Mouse (Mus musculus) limb, embryonic 15.5 days (tissue): ENCODE results near the gene Sh3bp4. TPM values are rescaled to one million over a fixed set of nuclear protein-coding genes. Genes with fewer than 3 reads are reported as not detected.

Experiments used
- ATAC-seq: fragments of 200-750 bp; cut with Nextera tagmentation; 2 replicates; pipeline ENCODE4 v1.8.0; 2017; ENCODE audit warnings: low read depth, moderate TSS enrichment; ENCODE audit not compliant: insufficient number of reproducible peaks, low FRiP score, low TSS enrichment
- H3K27ac ChIP-seq: fragments of 300-500 bp; sonication (generic); 2 replicates; pipeline ENCODE4 v1.5.1; 2015; ENCODE audit warnings: moderate library complexity, mild to moderate bottlenecking, inconsistent platforms
- H3K27me3 ChIP-seq: fragments of 300-500 bp; sonication (generic); 2 replicates; pipeline ENCODE4 v1.6.1; 2015; ENCODE audit warnings: inconsistent platforms
- H3K36me3 ChIP-seq: fragments of 300-500 bp; sonication (generic); 2 replicates; pipeline ENCODE4 v1.6.1; 2015; ENCODE audit warnings: inconsistent platforms
- H3K4me1 ChIP-seq: fragments of 300-500 bp; sonication (generic); 2 replicates; pipeline ENCODE4 v1.6.1; 2015; ENCODE audit warnings: inconsistent platforms
- H3K4me2 ChIP-seq: fragments of 300-500 bp; sonication (generic); 2 replicates; pipeline ENCODE4 v1.6.1; 2015; ENCODE audit warnings: mild to moderate bottlenecking, inconsistent platforms
- H3K4me3 ChIP-seq: fragments of 300-500 bp; sonication (generic); 2 replicates; pipeline ENCODE4 v1.5.1; 2015; ENCODE audit warnings: mild to moderate bottlenecking, inconsistent platforms
- H3K9ac ChIP-seq: fragments of 300-500 bp; sonication (generic); 2 replicates; pipeline ENCODE4 v1.6.1; 2015; ENCODE audit warnings: inconsistent platforms
- H3K9me3 ChIP-seq: fragments of 300-500 bp; sonication (generic); 2 replicates; pipeline ENCODE4 v1.6.1; 2016; ENCODE audit warnings: inconsistent platforms
- WGBS: fragments of 180-500 bp; shearing (Covaris S2); methylation state at CpG from one replicate; pipeline ENCODE4 v1.1.7; 2015; 5-methylcytosine and 5-hydroxymethylcytosine counted together
- polyA plus RNA-seq: library from polyadenylated mRNA; unstranded; fragments of >200 nt; fragmentation: Nextera tagmentation; extraction: Ambion mirVana; gene quantifications from 2 replicates; pipeline ENCODE4 v1.2.1, GENCODE M21; 2015

Sh3bp4 gene
- polyA plus RNA-seq, 1 experiment from 2014 or later, result 21.6 TPM

DNA sequence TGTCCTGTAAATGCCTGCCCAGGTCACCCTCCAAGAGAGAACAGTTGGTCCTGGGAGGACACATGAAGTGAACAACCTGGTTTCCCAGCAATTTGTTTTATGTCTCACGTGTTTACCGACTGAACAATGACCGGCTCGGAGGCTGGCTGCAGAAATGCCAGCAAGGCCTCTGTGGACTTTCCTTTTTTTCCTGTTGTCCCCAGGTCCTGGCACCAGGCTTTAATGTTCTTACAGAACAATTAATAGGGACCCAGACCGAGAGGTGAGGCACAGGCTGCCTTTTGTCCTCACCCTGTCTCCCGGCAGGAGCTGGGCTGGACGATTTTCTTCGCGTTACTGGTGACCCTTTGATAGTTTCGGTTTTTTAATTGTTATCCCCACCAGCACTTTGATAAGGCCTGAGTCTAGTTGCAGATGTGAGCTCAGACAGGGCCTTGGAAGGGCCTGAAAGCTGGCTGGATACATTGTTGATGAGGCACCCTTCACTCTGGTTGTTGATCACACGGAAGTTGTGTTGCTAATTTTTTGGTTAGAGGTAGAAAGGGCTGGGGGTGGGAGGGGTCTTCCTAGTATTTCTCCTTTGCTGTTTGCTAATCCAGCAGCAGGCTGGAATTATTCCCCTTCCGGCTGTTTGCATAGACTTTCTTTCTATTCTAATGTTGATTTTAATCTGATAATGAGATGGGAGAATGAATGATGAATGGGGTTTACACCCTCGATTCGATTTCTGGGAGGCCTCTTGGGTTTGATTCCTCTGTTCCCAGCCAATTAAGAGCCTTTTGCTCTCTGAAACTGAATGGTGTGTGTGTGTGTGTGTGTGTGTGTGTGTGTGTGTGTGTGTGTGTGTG is 2.2 kb downstream of the Sh3bp4 start:
- Histone ChIP-seq H3K4me3 (peak overlapping the region; percentile 84), H3K27me3 (no peaks in the 10 kb centered on the region), H3K27ac (peak overlapping the region; percentile 13; the same call in 1 of the 2 replicates), H3K9me3 (no peaks in the 10 kb centered on the region), H3K9ac (no peak overlapping the region), H3K4me2 (peak overlapping the region; percentile 74), H3K4me1 (peaks cover 38% of the 10 kb centered on the region), H3K36me3 (no peaks in the 10 kb centered on the region)
- 23% methylated on average over 14 of the region's 14 CpGs for WGBS
- ATAC-seq, result no peak

DNA sequence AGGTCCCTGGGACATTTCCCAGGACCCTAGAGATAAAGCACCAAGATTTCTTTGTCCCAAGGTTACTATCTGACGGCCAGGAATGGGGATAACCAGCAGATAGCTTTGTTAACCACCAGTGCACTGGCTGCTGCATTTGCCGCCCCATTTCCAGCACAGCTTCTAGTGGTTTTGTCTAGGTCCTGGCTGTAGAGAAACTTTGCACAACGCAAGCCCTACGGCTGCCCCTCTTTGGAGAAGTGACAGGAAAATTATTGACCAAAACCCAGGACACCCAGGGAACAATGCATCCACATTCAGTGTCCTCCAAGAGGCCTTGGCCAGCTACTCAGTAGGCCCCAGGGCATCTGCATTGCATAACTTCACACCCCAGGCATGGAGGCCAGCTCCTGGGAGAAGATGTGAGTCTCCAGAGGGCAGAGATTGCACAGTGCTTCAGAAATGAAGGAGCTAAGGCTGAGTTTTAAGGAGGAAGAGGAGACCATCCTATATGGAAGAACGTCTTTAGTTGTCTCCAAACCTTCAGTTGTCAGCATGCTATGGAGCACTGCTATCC is 3.2 kb downstream of the Sh3bp4 start:
- Histone ChIP-seq H3K36me3 (no peaks in the 10 kb centered on the region), H3K27me3 (no peaks in the 10 kb centered on the region), H3K27ac (no peak overlapping the region), H3K9ac (no peak overlapping the region), H3K4me3 (no peak overlapping the region), H3K4me1 (peaks cover 40% of the 10 kb centered on the region), H3K4me2 (no peak overlapping the region), H3K9me3 (no peaks in the 10 kb centered on the region)
- no peak for ATAC-seq
- 88% methylated on average over 5 of the region's 5 CpGs for whole genome bisulfite sequencing

- Histone ChIP-seq H3K9me3 (no peaks in the 10 kb centered on the region), H3K27me3 (no peaks in the 10 kb centered on the region), H3K27ac (no peak overlapping the region), H3K4me3 (no peak overlapping the region), H3K4me1 (peaks cover 37% of the 10 kb centered on the region), H3K36me3 (no peaks in the 10 kb centered on the region), H3K9ac (no peak overlapping the region), H3K4me2 (no peak overlapping the region)
- no peak for ATAC-seq
- 53% methylated on average over 6 of the region's 6 CpGs for whole genome bisulfite sequencing
Observed at GRCm38 (mm10) chr1:89074678-89075077, 4.5 kb downstream of the Sh3bp4 start.

GRCm38 (mm10) chr1:89075120-89075519 is 4.9 kb downstream of the Sh3bp4 start:
- WGBS, result 33% methylated on average over 8 of the region's 8 CpGs
- no peak overlapping the region for H3K9ac ChIP-seq
- H3K36me3 ChIP-seq, result no peaks in the 10 kb centered on the region
- H3K9me3 ChIP-seq, result no peaks in the 10 kb centered on the region
- H3K27ac ChIP-seq, result no peak overlapping the region
- no peaks in the 10 kb centered on the region for H3K27me3 ChIP-seq
- H3K4me1 ChIP-seq, result peaks cover 41% of the 10 kb centered on the region
- H3K4me3 ChIP-seq, result no peak overlapping the region
- H3K4me2 ChIP-seq, result no peak overlapping the region
- ATAC-seq, result no peak

- 88% methylated on average over 9 of the region's 9 CpGs for WGBS
- Histone ChIP-seq H3K27ac (no peak overlapping the region), H3K4me2 (no peak overlapping the region), H3K36me3 (no peaks in the 10 kb centered on the region), H3K27me3 (no peaks in the 10 kb centered on the region), H3K9me3 (no peaks in the 10 kb centered on the region), H3K4me1 (peaks cover 49% of the 10 kb centered on the region), H3K9ac (no peak overlapping the region), H3K4me3 (no peak overlapping the region)
- ATAC-seq, result no peak
Observed at GRCm38 (mm10) chr1:89076777-89077176, 6.6 kb downstream of the Sh3bp4 start.

- Histone ChIP-seq H3K27ac (no peak overlapping the region), H3K9me3 (no peaks in the 10 kb centered on the region), H3K4me3 (no peak overlapping the region), H3K4me2 (no peak overlapping the region), H3K9ac (no peak overlapping the region), H3K36me3 (no peaks in the 10 kb centered on the region), H3K4me1 (peaks cover 46% of the 10 kb centered on the region), H3K27me3 (no peaks in the 10 kb centered on the region)
- WGBS, result 80% methylated on average over 2 of the region's 2 CpGs
- ATAC-seq, result no peak
Observed at GRCm38 (mm10) chr1:89078240-89078639, 8.0 kb downstream of the Sh3bp4 start.

GRCm38 (mm10) chr1:89078730-89079129 is 8.5 kb downstream of the Sh3bp4 start:
- 0 out of 2 replicates have a peak, but pooled peaks cover under 1% of the 10 kb centered on the region for H3K36me3 ChIP-seq
- no peak overlapping the region for H3K4me3 ChIP-seq
- H3K27me3 ChIP-seq, result no peaks in the 10 kb centered on the region
- WGBS, result 58% methylated on average over 9 of the region's 9 CpGs
- H3K4me1 ChIP-seq, result peaks cover 46% of the 10 kb centered on the region
- no peak overlapping the region for H3K27ac ChIP-seq
- H3K9me3 ChIP-seq, result no peaks in the 10 kb centered on the region
- no peak for ATAC-seq
- no peak overlapping the region for H3K4me2 ChIP-seq
- no peak overlapping the region for H3K9ac ChIP-seq

DNA sequence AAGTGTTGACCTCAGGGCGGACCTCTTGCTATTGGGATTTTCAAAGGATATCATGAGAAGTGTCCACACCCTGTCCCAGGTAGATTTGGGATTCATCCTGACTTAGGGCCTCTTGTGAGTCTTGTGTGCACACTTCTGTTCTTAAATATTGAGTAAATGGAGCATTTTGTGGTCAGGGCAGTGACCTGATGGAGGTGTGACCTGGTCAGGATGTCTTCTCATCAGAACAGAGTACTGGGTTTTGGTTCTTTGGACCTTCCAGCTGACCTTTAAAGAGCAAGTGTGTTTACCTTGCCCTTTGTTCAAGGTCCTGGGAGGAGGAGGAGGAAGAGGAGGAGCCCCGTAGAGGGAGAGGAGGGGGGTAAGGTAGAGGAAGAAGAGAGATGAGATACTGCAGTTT is 9.0 kb downstream of the Sh3bp4 start:
- Histone ChIP-seq H3K9me3 (no peaks in the 10 kb centered on the region), H3K36me3 (0 out of 2 replicates have a peak, but pooled peaks cover 2% of the 10 kb centered on the region), H3K4me2 (no peak overlapping the region), H3K27ac (no peak overlapping the region), H3K4me3 (no peak overlapping the region), H3K4me1 (peaks cover 46% of the 10 kb centered on the region), H3K27me3 (no peaks in the 10 kb centered on the region), H3K9ac (no peak overlapping the region)
- ATAC-seq, result no peak
- WGBS, result 73% methylated on average over 2 of the region's 2 CpGs

DNA sequence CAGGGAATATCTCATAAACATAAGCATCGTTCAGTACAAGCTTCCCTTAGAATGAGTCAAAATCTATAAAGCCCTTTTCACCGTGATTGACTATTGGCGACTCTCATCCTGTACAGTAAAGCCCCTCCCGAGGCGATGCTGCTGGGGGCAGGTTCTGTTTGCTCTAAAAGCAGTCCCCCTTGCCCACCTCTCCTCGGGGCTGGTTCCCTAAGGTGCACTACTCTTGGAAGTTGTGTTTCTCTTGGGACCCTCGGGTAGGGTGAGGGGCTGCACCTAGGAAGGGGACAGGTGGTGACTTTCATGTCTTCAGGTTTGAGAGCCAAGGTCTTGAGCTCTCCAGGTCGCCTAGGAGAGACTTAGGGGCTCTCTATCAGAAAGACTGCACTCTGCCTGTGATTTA is 10.2 kb downstream of the Sh3bp4 start:
- Histone ChIP-seq H3K4me2 (no peak overlapping the region), H3K36me3 (0 out of 2 replicates have a peak, but pooled peaks cover 2% of the 10 kb centered on the region), H3K27ac (no peak overlapping the region), H3K9ac (no peak overlapping the region), H3K4me1 (peaks cover 36% of the 10 kb centered on the region), H3K27me3 (no peaks in the 10 kb centered on the region), H3K4me3 (no peak overlapping the region), H3K9me3 (no peaks in the 10 kb centered on the region)
- WGBS, result 57% methylated on average over 8 of the region's 8 CpGs
- ATAC-seq, result no peak

DNA sequence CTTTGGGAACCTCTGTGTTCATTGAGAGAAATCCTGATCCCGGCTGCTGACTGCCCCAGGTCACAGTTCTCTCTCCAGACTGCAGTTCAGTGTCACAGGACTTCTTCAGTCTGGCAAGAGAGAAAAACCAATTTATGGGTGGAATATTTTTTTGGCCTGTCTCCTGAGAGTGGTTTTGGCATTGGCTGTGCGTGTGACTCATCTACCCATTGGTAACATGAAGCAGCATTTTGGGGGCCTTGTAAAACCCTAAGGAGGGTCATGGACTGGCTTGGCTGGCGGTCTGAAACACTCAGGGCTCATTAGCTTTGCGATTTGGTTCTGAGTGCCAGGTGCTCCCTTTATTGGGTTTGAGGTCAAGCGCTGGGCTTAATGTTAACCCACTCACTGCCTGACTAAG is 10.6 kb downstream of the Sh3bp4 start:
- peaks cover 37% of the 10 kb centered on the region for H3K4me1 ChIP-seq
- H3K27me3 ChIP-seq, result no peaks in the 10 kb centered on the region
- no peak overlapping the region for H3K9ac ChIP-seq
- H3K4me2 ChIP-seq, result no peak overlapping the region
- H3K9me3 ChIP-seq, result no peaks in the 10 kb centered on the region
- ATAC-seq, result 0 out of 2 replicates have a peak, but pooled peaks have one; percentile 49
- no peak overlapping the region for H3K4me3 ChIP-seq
- no peak overlapping the region for H3K27ac ChIP-seq
- H3K36me3 ChIP-seq, result 0 out of 2 replicates have a peak, but pooled peaks cover 2% of the 10 kb centered on the region
- WGBS, result 20% methylated on average over 5 of the region's 5 CpGs

GRCm38 (mm10) chr1:89081371-89081770 is 11.2 kb downstream of the Sh3bp4 start:
- H3K4me3 ChIP-seq, result no peak overlapping the region
- 59% methylated on average over 4 of the region's 4 CpGs for WGBS
- H3K27ac ChIP-seq, result no peak overlapping the region
- H3K9me3 ChIP-seq, result no peaks in the 10 kb centered on the region
- 0 out of 2 replicates have a peak, but pooled peaks cover 2% of the 10 kb centered on the region for H3K36me3 ChIP-seq
- H3K27me3 ChIP-seq, result no peaks in the 10 kb centered on the region
- no peak overlapping the region for H3K9ac ChIP-seq
- ATAC-seq, result 0 out of 2 replicates have a peak, but pooled peaks have one; percentile 7
- no peak overlapping the region for H3K4me2 ChIP-seq
- H3K4me1 ChIP-seq, result peaks cover 43% of the 10 kb centered on the region

- Histone ChIP-seq H3K27ac (no peak overlapping the region), H3K4me3 (no peak overlapping the region), H3K9me3 (no peaks in the 10 kb centered on the region), H3K4me1 (peaks cover 52% of the 10 kb centered on the region), H3K27me3 (no peaks in the 10 kb centered on the region), H3K36me3 (0 out of 2 replicates have a peak, but pooled peaks cover 2% of the 10 kb centered on the region), H3K9ac (no peak overlapping the region), H3K4me2 (no peak overlapping the region)
- 54% methylated on average over 14 of the region's 14 CpGs for WGBS
- no peak for ATAC-seq
Observed at GRCm38 (mm10) chr1:89082171-89082882, 12.1 kb downstream of the Sh3bp4 start.
